Mouse (Mus musculus): Measurements from ENCODE around the gene Rps11.
A peak's percentile ranks its signal among the peaks of the same experiment; 100 is the strongest.
"Not testable (repeated sequence)": the region's sequence is repeated elsewhere in the genome, so short reads cannot be mapped to it uniquely, and the experiment has no call there.

Rps11 gene

DNA sequence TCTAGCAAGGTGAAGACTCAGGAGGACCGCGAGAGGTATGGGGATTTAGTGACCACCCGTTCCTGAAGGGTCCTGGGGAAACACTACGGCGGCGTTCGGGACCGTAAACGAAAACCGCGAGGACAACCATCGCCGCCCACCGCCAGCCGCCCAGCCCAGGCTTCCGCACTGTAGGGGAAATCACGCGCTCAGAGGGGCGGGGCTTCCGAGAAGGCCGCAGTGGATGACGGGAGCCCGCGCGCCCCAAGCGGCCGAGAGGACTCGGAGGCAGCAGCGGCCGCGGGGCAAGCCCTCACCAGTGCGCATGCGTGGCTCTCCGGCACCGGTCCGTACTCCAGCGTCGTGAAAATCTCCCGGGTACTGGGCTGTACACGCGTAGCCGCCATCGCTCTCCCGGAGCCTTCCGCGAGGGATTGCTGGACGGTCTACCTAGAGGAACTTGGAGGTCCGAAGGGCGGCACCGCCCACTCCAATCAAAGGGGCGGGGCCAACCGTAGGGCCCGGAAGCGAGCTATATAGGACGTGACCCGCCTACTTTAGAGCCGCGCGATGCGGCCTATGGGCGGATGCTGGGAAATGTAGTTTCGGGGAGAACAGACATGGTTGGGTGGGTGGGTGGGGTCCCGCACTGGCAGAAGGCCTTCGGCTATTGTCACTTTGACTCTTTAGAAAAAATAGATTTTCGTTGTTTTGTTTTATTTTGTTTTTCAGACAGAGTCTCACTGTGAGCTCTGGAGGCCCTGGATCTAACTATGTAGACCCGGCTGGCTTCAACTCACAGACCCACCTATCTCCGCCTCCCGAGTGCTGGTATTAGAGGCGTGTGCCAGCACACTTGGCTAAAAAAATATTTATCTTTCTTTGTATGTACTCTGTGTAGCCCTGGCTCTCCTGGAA is 30.1 kb upstream of the Rps11 start, which contains the start of the genes Pih1d1 and Aldh16a1:
Gene Pih1d1 (plus strand): TSS at position 208 of the 897 bp plus-strand sequence.
Gene Aldh16a1 (minus strand): TSS at position 489 of the 897 bp plus-strand sequence.
- peak; percentile 92 to 98 for DNase-seq (ENCODE audit: low spot score in 2 of 2)

DNA sequence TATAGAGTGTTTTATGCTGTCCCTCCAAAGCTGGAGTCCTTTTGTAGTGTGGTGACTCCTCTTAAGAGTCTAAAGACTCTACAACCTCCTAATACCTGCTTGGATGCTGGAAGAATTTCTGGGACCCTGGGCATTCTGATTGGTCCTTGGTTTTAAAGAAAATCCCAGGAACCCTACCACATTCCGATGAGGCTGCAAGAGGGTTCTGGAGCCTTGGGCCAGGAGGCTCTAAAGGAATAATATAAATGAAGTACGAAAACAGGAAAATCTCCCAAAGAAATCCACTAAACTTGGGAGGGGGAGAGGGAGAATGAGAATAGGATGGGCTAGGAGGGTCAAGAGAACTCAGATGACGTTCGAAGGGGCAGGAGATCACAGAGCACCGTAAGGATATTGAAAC is 29.3 kb upstream of the Rps11 start:
- no peak for DNase-seq (ENCODE audit: low spot score in 2 of 2)

DNA sequence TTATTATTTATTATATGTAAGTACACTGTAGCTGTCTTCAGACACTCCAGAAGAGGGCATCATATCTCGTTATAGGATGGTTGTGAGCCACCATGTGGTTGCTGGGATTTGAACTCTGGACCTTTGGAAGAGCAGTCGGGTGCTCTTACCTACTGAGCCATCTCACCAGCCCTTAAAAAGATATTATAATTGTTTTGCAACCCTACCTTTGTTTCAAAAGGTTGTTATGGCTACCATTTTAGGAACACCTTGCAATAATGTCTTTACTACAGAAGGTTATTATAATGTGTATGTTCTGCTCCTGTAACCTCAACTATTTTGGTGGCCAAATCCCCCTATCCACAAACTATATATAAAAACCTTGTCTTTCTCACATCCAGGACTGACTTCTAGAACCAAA is 28.8 kb upstream of the Rps11 start:
- not testable (repeated sequence) for DNase-seq (ENCODE audit: low spot score in 2 of 2)

DNA sequence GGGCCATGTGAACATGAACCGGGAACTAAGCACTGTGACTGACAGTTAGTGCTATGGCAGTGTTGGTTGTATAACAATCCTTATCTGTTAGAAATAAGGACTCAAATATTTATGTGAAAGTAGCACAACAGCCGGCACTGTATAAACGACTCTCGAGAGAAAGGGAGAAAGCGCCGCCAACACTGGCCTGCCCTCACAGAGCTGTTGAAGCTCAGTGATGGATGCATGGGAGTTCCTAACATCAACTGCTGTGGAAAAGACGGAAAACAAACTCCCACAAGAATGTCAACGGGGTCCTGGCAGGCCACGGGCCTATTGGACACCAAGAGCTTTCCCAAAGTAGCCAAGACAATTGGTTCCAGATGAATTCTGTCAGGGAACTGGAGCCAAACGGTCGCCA is 27.1 kb upstream of the Rps11 start:
- no peak for DNase-seq (ENCODE audit: low spot score in 2 of 2)

DNA sequence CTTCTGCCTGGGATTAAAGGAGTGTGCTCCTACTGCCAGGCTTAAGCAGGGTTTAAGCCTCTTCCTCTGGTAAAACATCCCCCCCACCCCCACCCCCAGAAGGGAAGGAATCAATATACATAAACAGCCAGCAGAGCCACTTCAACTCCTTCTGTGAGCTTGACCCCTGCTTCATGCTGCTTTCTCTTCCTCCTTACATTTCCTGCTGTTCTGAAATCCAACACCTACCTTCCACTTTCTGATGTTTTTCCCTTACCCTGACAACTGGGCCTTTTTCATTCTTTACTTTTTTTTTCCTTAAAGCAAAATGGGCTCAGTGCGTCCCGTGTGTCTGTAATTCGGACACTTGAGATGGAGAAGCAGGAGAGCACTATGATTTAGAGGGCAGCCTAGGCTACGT is 26.1 kb upstream of the Rps11 start:
- no peak for DNase-seq (ENCODE audit: low spot score in 2 of 2)

DNA sequence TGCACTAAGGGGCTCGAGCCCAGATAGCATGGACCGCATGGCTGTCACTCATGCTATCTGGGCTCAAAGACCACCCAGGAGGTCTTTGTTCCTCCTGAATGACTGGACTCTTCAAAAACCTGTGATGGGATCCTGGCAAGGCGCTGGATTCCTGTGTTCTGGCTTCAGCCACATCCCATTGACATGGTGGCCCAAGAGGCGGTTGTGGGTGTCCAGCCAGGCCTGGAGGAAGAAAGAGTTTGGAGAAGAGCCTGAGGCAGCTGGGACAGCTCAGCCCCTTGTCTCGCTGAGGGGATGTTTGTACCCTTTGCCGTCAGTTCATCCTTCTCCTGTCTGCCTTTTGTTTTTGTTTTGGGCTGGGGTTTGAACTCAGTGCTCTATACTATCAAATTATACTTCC is 25.3 kb upstream of the Rps11 start:
- DNase-seq (ENCODE audit: low spot score in 2 of 2) = no peak

DNA sequence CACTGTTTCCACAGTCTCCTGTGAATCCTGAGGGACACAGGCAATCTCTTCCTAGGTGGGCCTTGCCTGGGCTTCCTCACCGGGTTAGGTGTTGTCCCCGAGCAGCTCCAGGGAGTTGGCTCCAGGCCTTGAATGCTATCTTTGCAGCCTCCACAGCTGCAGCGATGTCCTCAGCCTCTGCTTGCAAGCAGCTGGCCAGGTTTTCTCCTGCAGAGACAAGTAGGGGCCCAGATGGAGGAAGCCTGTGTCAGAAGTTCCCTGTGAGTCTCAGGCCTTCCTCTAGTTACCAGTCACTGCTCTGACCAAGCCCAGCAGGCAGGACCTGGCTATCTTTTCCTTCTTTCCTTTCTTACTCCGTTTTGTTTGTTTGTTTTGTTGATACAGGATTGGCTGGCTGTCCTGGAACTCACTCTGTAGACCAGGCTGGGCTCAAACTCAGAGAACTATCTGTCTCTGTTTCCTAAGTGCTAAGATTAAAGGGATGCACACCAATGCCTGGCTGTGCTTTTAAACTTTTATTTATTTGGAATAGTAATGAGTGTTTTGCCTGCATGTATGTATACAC is 24.4 kb upstream of the Rps11 start:
- no peak for DNase-seq (ENCODE audit: low spot score in 2 of 2)

DNA sequence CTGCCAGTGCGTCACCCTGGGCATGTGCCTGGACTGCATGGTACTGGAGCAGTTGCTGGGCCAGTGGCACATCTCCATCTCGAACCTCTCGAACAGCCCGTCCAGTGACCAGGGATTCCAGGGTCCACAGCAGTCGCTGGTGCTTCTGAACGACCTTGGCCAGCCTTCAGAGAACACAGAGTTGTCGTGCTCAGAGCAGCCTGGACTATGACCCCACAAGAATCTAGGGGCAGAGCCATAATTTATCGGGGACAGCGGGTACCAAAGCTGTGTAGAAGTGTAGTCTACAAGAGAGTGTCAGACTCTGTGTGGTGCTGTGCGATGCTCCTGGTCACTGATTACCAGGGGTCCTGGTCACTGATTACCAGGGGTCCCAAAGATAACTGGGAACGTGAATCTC is 23.7 kb upstream of the Rps11 start:
- no peak for DNase-seq (ENCODE audit: low spot score in 2 of 2)

DNA sequence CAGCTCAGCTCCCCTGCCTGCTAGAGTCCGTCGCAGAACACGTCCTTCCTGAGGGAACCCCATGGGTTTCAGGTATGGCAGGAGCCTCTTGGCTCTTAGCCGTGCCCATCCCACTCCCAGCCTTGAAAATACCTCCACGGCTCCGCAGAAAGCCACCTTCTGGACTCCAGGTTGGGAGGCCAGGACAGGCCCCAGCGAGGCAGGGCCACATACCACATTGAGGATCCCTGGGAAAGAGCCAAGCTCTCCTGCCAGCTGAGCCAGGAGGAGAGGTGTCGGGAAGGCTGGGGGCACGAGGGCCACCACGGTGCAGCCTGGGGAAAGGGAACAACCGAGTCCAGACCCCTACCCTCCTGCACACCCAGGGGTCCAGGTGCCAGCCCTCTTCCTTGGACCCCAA is 23.0 kb upstream of the Rps11 start:
- no peak for DNase-seq (ENCODE audit: low spot score in 2 of 2)

DNA sequence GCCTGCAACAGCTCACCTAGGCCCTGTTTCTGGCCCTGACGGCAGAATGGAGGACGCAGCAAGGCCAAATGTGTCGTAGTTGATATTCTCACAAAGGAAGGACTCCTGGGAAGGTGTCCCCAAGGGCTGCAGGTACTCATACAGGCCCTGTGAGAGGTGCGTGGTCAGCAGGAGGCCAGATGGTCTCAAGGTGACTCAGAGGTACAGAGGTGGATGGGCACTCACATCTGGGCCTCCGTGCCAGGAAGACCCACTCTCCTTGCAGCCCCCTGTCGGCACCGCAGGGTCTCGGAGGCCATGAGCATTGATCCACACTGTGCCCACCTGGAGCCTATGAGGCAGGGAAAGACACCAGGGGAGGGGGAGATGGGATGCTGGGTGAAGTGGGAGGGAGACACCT is 21.2 kb upstream of the Rps11 start:
- no peak for DNase-seq (ENCODE audit: low spot score in 2 of 2)

DNA sequence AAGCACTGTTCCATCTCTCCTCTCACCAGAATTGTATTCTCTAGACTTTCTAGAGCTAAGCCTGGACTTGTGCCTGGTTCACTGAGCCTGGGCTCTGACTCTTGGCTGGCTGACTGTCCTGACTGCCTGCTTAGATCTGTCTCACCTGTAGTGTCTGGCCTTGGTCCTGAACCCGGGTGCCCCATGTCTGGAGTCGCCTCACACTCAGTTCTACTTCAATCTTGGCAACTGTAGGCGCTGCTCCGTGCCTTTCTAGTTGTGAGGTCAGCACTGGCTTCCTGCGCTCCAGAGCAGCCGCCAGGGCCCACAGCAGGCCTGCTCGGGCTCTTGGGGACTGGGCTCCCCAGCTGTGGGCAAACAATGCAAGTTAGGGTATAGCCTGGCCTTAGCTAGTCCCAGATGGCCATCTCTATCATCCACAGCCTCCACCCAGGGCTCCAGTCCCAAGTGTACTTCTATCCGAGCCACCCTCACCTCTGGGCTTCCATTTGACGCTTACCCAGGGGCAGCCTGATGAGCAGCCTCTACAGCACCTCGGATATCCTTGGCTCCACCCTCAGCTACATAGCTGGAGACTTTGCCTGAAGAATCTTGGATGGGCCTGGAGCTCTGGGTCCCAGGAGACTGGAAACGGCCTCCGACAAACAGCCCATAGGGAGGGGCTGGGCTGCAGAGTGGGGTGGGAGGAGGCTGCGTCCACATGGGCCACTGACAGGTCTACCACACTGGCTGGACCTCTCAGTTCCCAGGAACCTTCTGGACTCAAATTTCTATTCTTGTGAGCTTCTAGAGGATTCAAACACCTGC is 20.3 kb upstream of the Rps11 start:
- no peak for DNase-seq (ENCODE audit: low spot score in 2 of 2)

DNA sequence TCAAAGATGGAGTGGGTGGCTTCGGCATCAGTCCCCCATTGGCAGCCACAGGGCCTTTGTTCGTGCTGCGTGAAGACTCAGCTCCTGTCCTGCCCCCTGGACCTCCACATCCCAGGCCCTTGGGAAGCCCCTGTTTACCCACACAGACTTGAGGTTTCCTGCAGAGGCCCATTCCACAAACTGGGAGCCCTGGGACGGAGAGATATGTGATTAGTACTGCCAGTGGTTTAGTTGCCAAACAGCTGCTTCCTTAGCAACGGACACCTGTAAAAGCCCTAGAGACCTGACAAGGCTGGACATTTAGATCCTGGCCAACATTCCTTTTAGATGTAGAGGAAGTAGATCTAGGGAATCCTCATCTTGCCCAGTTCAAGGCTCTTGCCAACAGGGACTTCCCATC is 17.7 kb upstream of the Rps11 start:
- DNase-seq (ENCODE audit: low spot score in 2 of 2) = no peak

DNA sequence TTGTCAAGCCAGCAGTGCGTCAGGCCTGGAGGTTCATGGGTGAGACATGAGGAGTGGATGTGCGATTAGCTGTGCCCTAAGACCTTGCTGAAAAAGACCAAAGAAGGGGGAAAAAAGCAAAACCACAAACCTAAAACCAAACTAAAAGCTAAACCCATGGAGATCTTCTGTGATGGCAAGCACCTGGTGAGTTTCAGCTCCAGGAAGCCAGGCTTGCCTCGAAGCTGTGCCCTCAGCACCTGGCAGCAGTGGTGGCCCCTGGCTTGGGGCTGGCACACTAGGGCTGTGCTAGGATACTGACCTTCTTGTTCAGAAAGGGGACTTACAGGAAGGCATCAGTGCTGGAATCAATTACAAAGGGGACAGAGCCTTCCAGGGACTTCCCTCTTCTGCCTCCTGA is 17.1 kb upstream of the Rps11 start:
- no peak for DNase-seq (ENCODE audit: low spot score in 2 of 2)

DNA sequence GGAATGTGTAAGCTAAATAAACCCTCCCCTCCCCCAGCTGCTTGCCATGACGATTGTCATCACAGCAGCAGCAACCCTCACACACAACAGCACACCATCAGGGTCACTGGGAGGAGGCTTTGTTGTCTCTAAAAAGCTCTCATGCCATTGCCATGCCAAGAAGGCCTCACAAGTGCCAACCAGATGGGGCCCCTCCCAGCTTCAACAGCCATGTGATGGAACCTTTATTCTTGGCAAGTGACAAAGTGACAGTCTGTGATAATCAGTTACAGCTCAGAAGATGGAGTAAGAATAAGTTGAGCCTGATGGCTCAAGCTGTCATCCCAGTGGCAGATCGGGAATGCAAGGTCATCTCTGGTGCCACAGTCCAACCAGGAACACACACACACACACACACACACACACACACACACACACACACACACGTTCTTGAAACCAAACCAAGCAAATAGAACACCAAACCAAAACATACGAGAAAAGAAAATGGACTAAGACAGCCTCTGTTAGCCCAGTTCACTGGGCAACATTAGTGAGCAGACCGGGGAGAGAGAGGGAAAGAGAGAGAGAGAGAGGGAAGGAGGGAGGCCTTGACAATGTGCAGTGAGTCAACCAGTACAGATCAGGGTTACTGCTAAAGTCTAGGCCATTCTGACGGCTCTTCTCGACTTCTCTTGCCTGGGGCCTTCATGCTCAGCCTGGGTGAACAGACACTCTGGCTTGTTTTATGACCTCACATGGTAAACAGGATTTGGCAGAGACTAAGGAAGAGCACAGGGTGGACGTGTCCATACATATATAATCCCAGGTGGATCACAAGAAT is 15.9 kb upstream of the Rps11 start:
- DNase-seq (ENCODE audit: low spot score in 2 of 2) = no peak

DNA sequence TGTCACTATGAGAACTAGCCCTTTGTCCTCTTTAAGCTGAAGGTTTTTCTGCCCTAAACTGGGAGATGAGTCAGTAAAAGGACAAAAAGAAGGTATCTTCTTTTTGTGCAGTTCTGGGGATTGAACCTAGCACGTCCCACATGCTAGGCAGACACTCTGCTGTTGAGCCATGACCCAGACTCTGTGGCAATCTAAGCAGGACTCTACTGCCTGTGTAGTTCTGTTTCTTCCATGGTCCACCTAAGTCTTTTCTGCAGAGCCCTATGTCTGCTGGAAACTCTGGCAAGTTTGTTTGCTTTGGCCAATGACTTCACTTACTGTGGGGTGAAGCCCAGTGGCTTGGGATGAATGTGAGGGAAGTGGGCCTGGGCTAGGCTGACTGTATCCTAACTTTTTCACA is 14.2 kb upstream of the Rps11 start:
- no peak for DNase-seq (ENCODE audit: low spot score in 2 of 2)

DNA sequence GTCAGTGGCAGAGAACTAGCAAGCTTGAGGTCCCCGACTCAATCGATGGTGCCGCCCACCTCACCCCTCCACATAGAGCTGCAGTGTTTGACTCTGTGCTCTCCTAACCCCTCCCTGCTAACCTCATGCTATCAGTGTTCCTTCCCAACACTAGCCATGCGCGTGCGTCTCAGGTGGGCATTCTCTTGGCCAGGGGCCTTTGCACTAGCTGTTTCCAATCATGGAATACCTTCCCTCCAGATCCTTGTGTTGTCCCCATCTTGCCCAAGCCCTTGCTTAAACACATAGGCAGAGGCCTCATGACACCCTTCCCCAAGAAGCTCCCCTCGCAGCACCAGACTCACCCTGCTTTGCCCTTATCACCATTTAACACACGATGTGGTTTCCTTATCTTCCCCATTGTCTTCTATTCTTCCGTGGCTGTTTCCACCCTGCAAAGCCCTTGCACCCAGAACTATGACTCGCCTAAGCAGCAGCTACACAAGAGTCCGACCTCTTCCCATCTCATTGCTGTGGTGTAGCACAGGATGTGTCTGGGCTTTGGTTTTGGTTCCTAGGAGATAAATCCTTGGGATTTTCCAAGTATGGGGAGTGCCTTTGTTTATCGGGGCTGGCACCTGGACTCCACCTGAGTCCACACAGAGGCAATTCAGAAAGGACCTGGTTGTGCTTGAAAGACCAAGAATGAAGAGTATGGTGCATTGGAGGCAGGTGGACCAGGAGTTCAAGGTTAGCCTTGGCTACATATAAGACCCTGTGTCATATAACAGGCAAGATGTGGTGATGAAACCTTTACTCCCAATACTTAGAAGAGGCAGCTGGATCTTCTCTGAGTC is 13.2 kb upstream of the Rps11 start:
- DNase-seq (ENCODE audit: low spot score in 2 of 2) = no peak

DNA sequence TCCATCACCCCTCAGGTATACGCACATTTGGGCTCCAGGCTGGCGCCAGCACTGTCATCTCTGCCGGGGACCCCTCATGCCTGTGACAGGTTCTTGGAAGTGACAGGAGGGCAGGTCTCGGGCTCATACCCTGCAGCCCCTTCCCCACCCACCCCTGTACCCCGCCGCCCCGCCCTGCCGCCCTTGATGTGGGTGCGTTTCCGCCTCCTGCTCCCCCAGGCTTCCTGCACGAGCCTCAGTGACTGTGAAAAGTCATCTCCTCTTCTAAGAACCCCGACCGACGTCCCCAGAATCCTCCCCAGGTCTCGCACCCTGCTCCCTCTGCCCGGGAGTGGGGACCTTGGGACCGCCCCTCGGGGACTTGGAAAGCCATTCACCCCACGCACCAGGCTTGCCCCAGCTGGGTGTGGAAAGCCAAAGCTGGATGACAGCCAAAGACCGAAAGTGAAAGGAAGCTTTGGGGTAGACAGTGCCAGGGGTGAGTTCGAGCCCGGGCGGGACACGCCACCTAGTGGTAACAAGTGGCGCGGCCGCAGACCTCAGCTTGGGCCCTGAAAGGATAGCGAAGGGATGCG is 11.8 kb upstream of the Rps11 start, which contains the start of the genes Gm45713 and Flt3l:
Gene Gm45713 (minus strand): TSS at position 239 of the 575 bp plus-strand sequence.
Gene Flt3l (minus strand): TSS at position 440 of the 575 bp plus-strand sequence.
- peak; percentile 78 to 91 for DNase-seq (ENCODE audit: low spot score in 2 of 2)

DNA sequence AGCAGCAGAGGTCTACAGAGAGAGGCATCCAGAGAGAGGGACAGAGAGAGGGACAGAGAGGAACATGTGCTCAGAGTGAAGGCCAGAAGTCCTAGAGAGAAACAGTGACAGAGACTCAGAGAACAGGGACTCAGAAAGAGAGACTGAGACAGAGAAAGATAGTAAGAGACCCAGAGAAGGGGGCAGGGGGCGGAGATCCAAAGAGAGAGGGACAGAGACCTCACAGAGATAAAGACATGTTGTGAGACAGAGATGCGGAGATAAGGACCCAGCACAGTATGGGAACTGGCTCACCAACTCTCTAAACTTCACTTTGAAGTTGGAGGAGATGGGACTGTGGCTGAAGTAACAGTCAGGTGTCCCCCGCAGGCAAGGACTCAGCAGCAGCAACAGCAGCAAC is 11.1 kb upstream of the Rps11 start:
- no peak for DNase-seq (ENCODE audit: low spot score in 2 of 2)

DNA sequence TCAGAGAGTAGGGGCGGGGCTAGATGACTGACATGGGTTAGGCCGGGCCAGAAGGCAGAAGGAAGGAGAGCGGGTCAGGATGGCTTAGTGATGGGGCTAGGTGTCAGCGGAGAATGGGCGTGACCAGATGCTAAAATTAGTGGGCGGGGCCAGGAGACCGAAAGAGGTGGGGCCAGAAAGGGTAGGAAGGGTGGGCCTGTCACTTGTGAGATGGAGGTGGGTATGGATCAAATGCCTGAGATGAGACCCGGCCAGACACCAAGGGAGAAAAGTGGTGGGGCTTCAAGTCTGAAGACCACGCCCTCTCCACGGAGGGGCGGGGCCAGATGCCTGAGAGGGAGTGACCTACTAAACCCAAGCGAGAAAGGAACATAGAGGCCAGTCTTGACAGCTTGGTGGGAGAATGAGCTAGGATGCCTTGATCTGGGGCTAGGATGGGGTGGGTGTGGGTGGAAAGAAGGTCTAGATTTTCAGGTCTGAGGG is 10.3 kb upstream of the Rps11 start:
- DNase-seq (ENCODE audit: low spot score in 2 of 2) = no peak
